Mouse (Mus musculus) spleen, adult 2 months (tissue): Measurements from ENCODE around the gene Nim1k. TPM values are rescaled to one million over a fixed set of nuclear protein-coding genes. Genes with fewer than 3 reads are reported as not detected.

ENCODE experiments used
- DNase-seq, 2 experiments: peaks; one replicate each; pipeline versions ENCODE4 v3.0.0 to v3.0.0-alpha.2; 2012 to 2021; ENCODE audit warnings: low spot score in 2 of 2, low read depth in 1 of 2
- H3K27ac ChIP-seq: fragments of 200-500 bp; 2 replicates; pipeline ENCODE4 v1.5.1; 2012; ENCODE audit warnings: low read length, inconsistent platforms; ENCODE audit not compliant: insufficient read depth
- H3K27me3 ChIP-seq: fragments of 200-500 bp; 2 replicates; pipeline ENCODE4 v1.6.1; 2012; ENCODE audit warnings: mild to moderate bottlenecking, moderate library complexity, low read length, inconsistent platforms; ENCODE audit not compliant: control insufficient read depth, insufficient read depth
- H3K36me3 ChIP-seq: fragments of 200-500 bp; 2 replicates; pipeline ENCODE4 v1.6.1; 2012; ENCODE audit warnings: mild to moderate bottlenecking, low read length, inconsistent platforms; ENCODE audit not compliant: control insufficient read depth, insufficient read depth
- H3K4me1 ChIP-seq: fragments of 200-500 bp; 2 replicates; pipeline ENCODE4 v1.6.1; 2011; ENCODE audit warnings: inconsistent platforms; ENCODE audit not compliant: control insufficient read depth, insufficient read depth, insufficient read length
- H3K4me3 ChIP-seq: fragments of 200-500 bp; 2 replicates; pipeline ENCODE4 v1.5.1; 2011; ENCODE audit warnings: mild to moderate bottlenecking, inconsistent platforms; ENCODE audit not compliant: insufficient read depth, insufficient read length; ENCODE audit errors: extremely low read depth
- CTCF ChIP-seq: fragments of 200-500 bp; IDR thresholded peaks from 2 replicates; pipeline ENCODE4 v1.5.1; 2011; ENCODE audit warnings: mild to moderate bottlenecking, inconsistent platforms; ENCODE audit not compliant: insufficient read depth, insufficient read length, insufficient replicate concordance; ENCODE audit errors: extremely low read depth
- POLR2A ChIP-seq: fragments of 200-500 bp; IDR thresholded peaks from 2 replicates; pipeline ENCODE4 v1.6.1; 2011; ENCODE audit warnings: low read depth, low read length, inconsistent platforms
- WGBS: fragments of 180-500 bp; shearing (Covaris S2); methylation state at CpG from one replicate; pipeline ENCODE4 v1.1.7; 2018; 5-methylcytosine and 5-hydroxymethylcytosine counted together
- polyA plus RNA-seq: library from polyadenylated mRNA; depleted of rRNA; stranded (reverse); fragments of >200 nt; gene quantifications from 2 replicates; pipeline ENCODE4 v1.2.3, GENCODE M21; 2012; rRNA removed

Nim1k gene
- polyA plus RNA-seq, result 0.06 and 0.11 TPM in 2 replicates

- H3K4me3 ChIP-seq, result peak within 1 kb of the TSS; percentile 49
- TF ChIP-seq POLR2A (no peak), CTCF (no peak)
- no peaks in the 10 kb centered on the region for H3K36me3 ChIP-seq
- 3% methylated on average over 43 of the region's 43 CpGs for WGBS
- DNase-seq, result peak in 1 of 2 experiments; percentile 20
- no peaks in the 10 kb centered on the region for H3K27me3 ChIP-seq
- peaks cover 7% of the 10 kb centered on the region; the same call in 1 of the 2 replicates for H3K4me1 ChIP-seq
- H3K27ac ChIP-seq, result no peak within 1 kb of the TSS
Observed at GRCm38 (mm10) chr13:119755681-119756471, at the start of gene Nim1k. Gene Nim1k (minus strand): TSS chr13:119755882.

- Histone ChIP-seq H3K4me1 (no peaks in the 10 kb centered on the region), H3K36me3 (no peaks in the 10 kb centered on the region), H3K4me3 (no peak overlapping the region), H3K27ac (no peak overlapping the region), H3K27me3 (no peaks in the 10 kb centered on the region)
- no peak for DNase-seq
- TF ChIP-seq CTCF, result no peak
- TF ChIP-seq POLR2A, result no peak
- WGBS, result 68% methylated on average over 4 of the region's 4 CpGs
Observed at GRCm38 (mm10) chr13:119797656-119798055, 42.0 kb upstream of the Nim1k start.

GRCm38 (mm10) chr13:119792791-119793404 is 37.2 kb upstream of the Nim1k start:
- peaks cover 6% of the 10 kb centered on the region; the same call in 1 of the 2 replicates for H3K36me3 ChIP-seq
- H3K4me1 ChIP-seq, result peaks cover 5% of the 10 kb centered on the region; the same call in 1 of the 2 replicates
- no peaks in the 10 kb centered on the region for H3K27me3 ChIP-seq
- H3K27ac ChIP-seq, result no peak overlapping the region
- TF ChIP-seq CTCF (no peak), POLR2A (no peak)
- WGBS, result 83% methylated on average over 5 of the region's 5 CpGs
- no peak overlapping the region for H3K4me3 ChIP-seq
- DNase-seq, result no peak

DNA sequence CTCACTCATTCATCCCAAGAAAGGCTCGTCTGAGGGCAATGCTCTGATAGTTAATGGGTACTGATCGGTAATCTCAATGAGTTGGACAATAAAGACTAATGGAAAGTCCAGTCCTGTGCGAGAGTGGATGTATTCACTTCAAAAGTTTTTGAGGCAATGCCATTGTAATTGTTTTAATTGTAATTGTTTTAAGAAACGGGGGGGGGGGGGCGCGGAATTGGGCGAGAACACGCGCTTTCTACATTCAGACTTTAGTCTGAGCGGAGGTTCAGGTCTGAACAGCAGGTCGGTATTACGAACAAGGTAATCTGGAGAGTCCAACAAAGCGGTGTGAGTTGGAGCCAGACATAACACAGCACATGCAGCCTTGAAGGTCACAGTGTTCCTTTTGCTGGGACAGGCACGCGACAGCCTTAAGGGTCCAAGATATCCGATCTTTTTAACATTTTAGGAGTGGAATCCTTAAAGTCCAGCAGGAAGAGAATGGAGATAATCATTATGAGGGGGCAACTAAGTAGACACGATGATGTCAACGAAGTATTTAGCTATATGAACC is 36.0 kb upstream of the Nim1k start:
- Histone ChIP-seq H3K4me1 (peaks cover 5% of the 10 kb centered on the region; the same call in 1 of the 2 replicates), H3K27me3 (no peaks in the 10 kb centered on the region), H3K4me3 (peak overlapping the region; percentile 90), H3K27ac (peak overlapping the region; percentile 97; the same call in 1 of the 2 replicates), H3K36me3 (peaks cover 6% of the 10 kb centered on the region; the same call in 1 of the 2 replicates)
- TF ChIP-seq POLR2A (no peak), CTCF (no peak)
- 6% methylated on average over 18 of the region's 18 CpGs for WGBS
- DNase-seq, result no peak

GRCm38 (mm10) chr13:119790761-119791579 is 35.3 kb upstream of the Nim1k start, which contains the start of gene Zfp131:
Gene Zfp131 (minus strand): TSS chr13:119790889.
- Histone ChIP-seq H3K27ac (peak within 1 kb of the TSS; percentile 97), H3K27me3 (no peaks in the 10 kb centered on the region), H3K4me1 (peaks cover 5% of the 10 kb centered on the region; the same call in 1 of the 2 replicates), H3K4me3 (peak within 1 kb of the TSS; percentile 90), H3K36me3 (peaks cover 8% of the 10 kb centered on the region; the same call in 1 of the 2 replicates)
- under 1% methylated on average over 84 of the region's 86 CpGs for WGBS
- no peak for TF ChIP-seq CTCF
- TF ChIP-seq POLR2A, result peak; percentile 22; the same call in 1 of the 2 replicates
- peak; percentile 90 to 91 for DNase-seq

- WGBS, result under 1% methylated on average over 57 of the region's 66 CpGs
- DNase-seq, result peak in 1 of 2 experiments; percentile 12
Observed at GRCm38 (mm10) chr13:119789851-119790717, 34.4 kb upstream of the Nim1k start.

More at GRCm38 (mm10) chr13:119789851-119790717, 34.4 kb upstream of the Nim1k start:
- peak overlapping the region; percentile 89 for H3K27ac ChIP-seq
- peaks cover 9% of the 10 kb centered on the region; the same call in 1 of the 2 replicates for H3K36me3 ChIP-seq
- TF ChIP-seq CTCF, result no peak
- TF ChIP-seq POLR2A, result no peak
- peak overlapping the region; percentile 75 for H3K4me3 ChIP-seq
- H3K27me3 ChIP-seq, result no peaks in the 10 kb centered on the region
- peaks cover 5% of the 10 kb centered on the region; the same call in 1 of the 2 replicates for H3K4me1 ChIP-seq
